Mouse (Mus musculus): ENCODE results near the gene Tiprl.

GRCm38 (mm10) chr1:165169462-165169861, 67.3 kb downstream of the Tiprl start:
- no peak for TF ChIP-seq FLI1 (IDR thresholded peaks at IDR 0.05; ENCODE audit: low read length)
- TF ChIP-seq GATA1 (IDR thresholded peaks at IDR 0.05; ENCODE audit: borderline replicate concordance, low read length) = no peak

All from megakaryocyte, embryonic 14.5 days (primary cell).